Mouse (Mus musculus): Measurements from ENCODE around the gene Myo3a.
"Not testable (repeated sequence)": the region's sequence is repeated elsewhere in the genome, so short reads cannot be mapped to it uniquely, and the experiment has no call there.

Gene Myo3a

GRCm38 (mm10) chr2:22227308-22227707 is at the start of gene Myo3a:
Gene Myo3a, plus strand, starts transcription at chr2:22227503.
- peak in 1 of 2 experiments; percentile 1 for DNase-seq

- no peak for DNase-seq
These were observed 23.2 kb downstream of the Myo3a start for GRCm38 (mm10) chr2:22250462-22250861.

GRCm38 (mm10) chr2:22251045-22251444 is 23.7 kb downstream of the Myo3a start:
- no peak for DNase-seq

- DNase-seq = no peak
These were observed 28.3 kb downstream of the Myo3a start for GRCm38 (mm10) chr2:22255600-22255999.

- no peak for DNase-seq
These were observed 44.3 kb downstream of the Myo3a start for GRCm38 (mm10) chr2:22271555-22271954.

- DNase-seq = no peak
These were observed 58.1 kb downstream of the Myo3a start for GRCm38 (mm10) chr2:22285366-22285765.

GRCm38 (mm10) chr2:22285777-22286176 is 58.5 kb downstream of the Myo3a start:
- DNase-seq = no peak

GRCm38 (mm10) chr2:22293579-22294446 is 66.5 kb downstream of the Myo3a start:
- DNase-seq = no peak

GRCm38 (mm10) chr2:22294447-22294738 is 67.1 kb downstream of the Myo3a start:
- no peak for DNase-seq

- DNase-seq = no peak
These were observed 70.6 kb downstream of the Myo3a start for GRCm38 (mm10) chr2:22297913-22298312.

GRCm38 (mm10) chr2:22338269-22338857 is 111.1 kb downstream of the Myo3a start:
- peak; percentile 39 to 62 for DNase-seq

GRCm38 (mm10) chr2:22410511-22410910 is 183.2 kb downstream of the Myo3a start:
- DNase-seq = not testable (repeated sequence)

GRCm38 (mm10) chr2:22548421-22548820 is 321.1 kb downstream of the Myo3a start:
- DNase-seq = no peak

- not testable (repeated sequence) for DNase-seq
These were observed 360.3 kb downstream of the Myo3a start for GRCm38 (mm10) chr2:22587469-22588169.

GRCm38 (mm10) chr2:22588170-22588541 is 360.9 kb downstream of the Myo3a start:
- DNase-seq = not testable (repeated sequence)

- DNase-seq = not testable (repeated sequence)
These were observed 361.5 kb downstream of the Myo3a start for GRCm38 (mm10) chr2:22588673-22589381.

GRCm38 (mm10) chr2:22589382-22590205 is 362.3 kb downstream of the Myo3a start:
- not testable (repeated sequence) for DNase-seq

- no peak for DNase-seq
These were observed 362.8 kb downstream of the Myo3a start for GRCm38 (mm10) chr2:22590206-22590490.

GRCm38 (mm10) chr2:22617951-22618350 is 390.6 kb downstream of the Myo3a start:
- DNase-seq = no peak

- DNase-seq = peak; percentile 14 to 19
These were observed 392.1 kb downstream of the Myo3a start for GRCm38 (mm10) chr2:22619416-22619815.

- peak; percentile 15 to 23 for DNase-seq
These were observed 392.7 kb downstream of the Myo3a start for GRCm38 (mm10) chr2:22620030-22620429.

- peak; percentile 24 to 33 for DNase-seq
These were observed 393.2 kb downstream of the Myo3a start for GRCm38 (mm10) chr2:22620534-22620933.

All from cerebellum, postnatal 14 days (tissue).